Mouse (Mus musculus) limb, embryonic 11.5 days (tissue): Measurements from ENCODE around the gene Gm9821. TPM values are rescaled to one million over a fixed set of nuclear protein-coding genes. Genes with fewer than 3 reads are reported as not detected.

Experiments
- ATAC-seq: fragments of 200-750 bp; cut with Nextera tagmentation; 2 replicates; pipeline ENCODE4 v1.8.0; 2017; ENCODE audit warnings: low read depth; ENCODE audit not compliant: insufficient number of reproducible peaks, low FRiP score, low TSS enrichment
- DNase-seq: peaks from one replicate; pipeline ENCODE4 v3.0.0-alpha.2; 2015; ENCODE audit warnings: low spot score
- H3K27ac ChIP-seq: fragments of 300-500 bp; sonication (generic); replicated peaks from 2 replicates; pipeline ENCODE4 v1.5.1; 2014; ENCODE audit warnings: low read depth, mild to moderate bottlenecking, low read length
- H3K27me3 ChIP-seq: fragments of 300-500 bp; sonication (generic); 2 replicates; pipeline ENCODE4 v1.6.1; 2014; ENCODE audit warnings: mild to moderate bottlenecking, low read length, mixed read lengths; ENCODE audit not compliant: control insufficient read depth, insufficient read depth
- H3K36me3 ChIP-seq: fragments of 300-500 bp; sonication (generic); 2 replicates; pipeline ENCODE4 v1.6.1; 2014; ENCODE audit warnings: mild to moderate bottlenecking, low read length, moderate library complexity, mixed read lengths; ENCODE audit not compliant: control insufficient read depth, insufficient read depth
- H3K4me1 ChIP-seq: fragments of 300-500 bp; sonication (generic); 2 replicates; pipeline ENCODE4 v1.6.1; 2014; ENCODE audit warnings: low read length, mixed read lengths; ENCODE audit not compliant: control insufficient read depth, insufficient read depth
- H3K4me2 ChIP-seq: fragments of 300-500 bp; sonication (generic); 2 replicates; pipeline ENCODE4 v1.6.1; 2014; ENCODE audit warnings: low read depth, mild to moderate bottlenecking, moderate library complexity; ENCODE audit not compliant: severe bottlenecking
- H3K4me3 ChIP-seq: fragments of 300-500 bp; sonication (generic); 2 replicates; pipeline ENCODE4 v1.5.1; 2014; ENCODE audit warnings: low read depth, low read length
- H3K9ac ChIP-seq: fragments of 300-500 bp; sonication (generic); 2 replicates; pipeline ENCODE4 v1.6.1; 2014; ENCODE audit warnings: mild to moderate bottlenecking, low read length
- H3K9me3 ChIP-seq: fragments of 300-500 bp; sonication (generic); 2 replicates; pipeline ENCODE4 v1.6.1; 2016; ENCODE audit warnings: low read length; ENCODE audit not compliant: control insufficient read depth
- WGBS: fragments of 180-500 bp; shearing (Covaris S2); extraction: QIAGEN DNeasy Blood & Tissue Kit; methylation state at CpG from one replicate; pipeline ENCODE4 v1.1.7; 2014; 5-methylcytosine and 5-hydroxymethylcytosine counted together
- polyA plus RNA-seq: library from polyadenylated mRNA; unstranded; fragments of >200 nt; fragmentation: Nextera tagmentation; extraction: Ambion mirVana; gene quantifications from 2 replicates; pipeline ENCODE4 v1.2.1, GENCODE M21; 2014

The Gm9821 gene
- polyA plus RNA-seq, 1 experiment from 2014 or later, result 0.32 TPM

DNA sequence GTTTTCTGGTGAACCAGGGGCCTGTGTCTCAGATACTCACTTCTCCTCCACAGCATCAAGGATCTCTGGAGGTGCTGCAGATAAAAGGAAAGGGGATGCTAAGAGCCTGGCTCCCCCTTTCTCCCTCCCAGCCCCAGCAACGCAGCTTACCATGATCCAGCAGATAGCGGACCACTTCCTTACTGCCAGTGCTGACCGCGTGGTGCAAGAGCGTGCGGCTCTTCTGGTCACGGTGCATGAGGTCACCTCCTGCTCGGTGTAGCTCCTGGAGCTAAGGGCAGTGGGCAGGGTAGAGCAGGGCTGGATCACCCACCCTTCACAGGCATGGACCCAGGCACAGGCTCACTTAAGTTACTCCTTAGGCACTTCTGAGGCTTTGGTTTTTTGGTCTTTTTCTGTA lies 11.5 kb upstream of the Gm9821 start:
- no peak for ATAC-seq
- H3K36me3 ChIP-seq, result peaks cover 28% of the 10 kb centered on the region; the same call in 1 of the 2 replicates
- 57% methylated on average over 8 of the region's 8 CpGs for whole genome bisulfite sequencing
- peaks cover 28% of the 10 kb centered on the region for H3K4me1 ChIP-seq
- no peak overlapping the region; the same call in 1 of the 2 replicates for H3K4me2 ChIP-seq
- H3K4me3 ChIP-seq, result no peak overlapping the region
- H3K9ac ChIP-seq, result no peak overlapping the region
- H3K27me3 ChIP-seq, result no peaks in the 10 kb centered on the region
- peak overlapping the region; percentile 97 for H3K27ac ChIP-seq
- no peaks in the 10 kb centered on the region for H3K9me3 ChIP-seq
- no peak for DNase-seq

GRCm38 (mm10) chr2:91934826-91935525 lies 10.5 kb upstream of the Gm9821 start:
- Histone ChIP-seq H3K9ac (no peak overlapping the region), H3K9me3 (no peaks in the 10 kb centered on the region), H3K4me2 (no peak overlapping the region), H3K4me1 (peaks cover 28% of the 10 kb centered on the region), H3K4me3 (no peak overlapping the region), H3K27me3 (no peaks in the 10 kb centered on the region), H3K36me3 (peaks cover 36% of the 10 kb centered on the region; the same call in 1 of the 2 replicates), H3K27ac (no peak overlapping the region)
- WGBS, result 93% methylated on average over 9 of the region's 9 CpGs
- DNase-seq (no peak), ATAC-seq (no peak)

GRCm38 (mm10) chr2:91936154-91936553 lies 9.3 kb upstream of the Gm9821 start:
- peaks cover 28% of the 10 kb centered on the region for H3K4me1 ChIP-seq
- no peak overlapping the region for H3K9ac ChIP-seq
- no peak overlapping the region for H3K27ac ChIP-seq

GRCm38 (mm10) chr2:91939303-91939935 lies 6.1 kb upstream of the Gm9821 start:
- no peak for DNase-seq
- no peaks in the 10 kb centered on the region for H3K9me3 ChIP-seq
- 82% methylated on average over 15 of the region's 15 CpGs for WGBS
- ATAC-seq, result no peak
- H3K4me1 ChIP-seq, result peaks cover 8% of the 10 kb centered on the region
- no peak overlapping the region for H3K9ac ChIP-seq
- no peak overlapping the region for H3K4me2 ChIP-seq
- H3K36me3 ChIP-seq, result peaks cover 42% of the 10 kb centered on the region; the same call in 1 of the 2 replicates
- H3K27ac ChIP-seq, result no peak overlapping the region
- no peaks in the 10 kb centered on the region for H3K27me3 ChIP-seq
- H3K4me3 ChIP-seq, result no peak overlapping the region

More at GRCm38 (mm10) chr2:91936154-91936553, 9.3 kb upstream of the Gm9821 start:
- ATAC-seq (no peak), DNase-seq (no peak)
- peaks cover 40% of the 10 kb centered on the region; the same call in 1 of the 2 replicates for H3K36me3 ChIP-seq
- H3K9me3 ChIP-seq, result no peaks in the 10 kb centered on the region
- H3K4me2 ChIP-seq, result no peak overlapping the region
- WGBS, result 92% methylated on average over 7 of the region's 7 CpGs
- H3K4me3 ChIP-seq, result no peak overlapping the region
- H3K27me3 ChIP-seq, result no peaks in the 10 kb centered on the region

- no peak overlapping the region for H3K4me2 ChIP-seq
- H3K4me3 ChIP-seq, result no peak overlapping the region
- WGBS, result 80% methylated on average over 6 of the region's 6 CpGs
- H3K9me3 ChIP-seq, result no peaks in the 10 kb centered on the region
- DNase-seq (no peak), ATAC-seq (no peak)
- H3K4me1 ChIP-seq, result peaks cover 5% of the 10 kb centered on the region; the same call in 1 of the 2 replicates
- H3K9ac ChIP-seq, result no peak overlapping the region
- H3K36me3 ChIP-seq, result peaks cover 32% of the 10 kb centered on the region
- no peaks in the 10 kb centered on the region for H3K27me3 ChIP-seq
- H3K27ac ChIP-seq, result no peak overlapping the region
Measured at GRCm38 (mm10) chr2:91942356-91942755, 3.1 kb upstream of the Gm9821 start.

GRCm38 (mm10) chr2:91944170-91944950 lies 1.1 kb upstream of the Gm9821 start:
- Histone ChIP-seq H3K27me3 (no peaks in the 10 kb centered on the region), H3K4me2 (no peak overlapping the region), H3K9ac (no peak overlapping the region), H3K4me3 (no peak overlapping the region), H3K36me3 (peaks cover 15% of the 10 kb centered on the region), H3K9me3 (no peaks in the 10 kb centered on the region), H3K27ac (no peak overlapping the region), H3K4me1 (peaks cover 11% of the 10 kb centered on the region; the same call in 1 of the 2 replicates)
- 47% methylated on average over 13 of the region's 13 CpGs for WGBS
- DNase-seq, result peak; percentile 90
- ATAC-seq, result peak; percentile 41; the same call in 1 of the 2 replicates

- no peak overlapping the region for H3K27ac ChIP-seq
- H3K4me1 ChIP-seq, result peaks cover 23% of the 10 kb centered on the region
- H3K9ac ChIP-seq, result no peak overlapping the region
Measured at GRCm38 (mm10) chr2:91946836-91947235, 1.3 kb downstream of the Gm9821 start.

More at GRCm38 (mm10) chr2:91946836-91947235, 1.3 kb downstream of the Gm9821 start:
- H3K9me3 ChIP-seq, result no peaks in the 10 kb centered on the region
- H3K4me3 ChIP-seq, result no peak overlapping the region
- peaks cover 6% of the 10 kb centered on the region for H3K36me3 ChIP-seq
- no peak for ATAC-seq
- H3K27me3 ChIP-seq, result no peaks in the 10 kb centered on the region
- no peak overlapping the region for H3K4me2 ChIP-seq
- DNase-seq, result no peak
- WGBS, result 86% methylated on average over 6 of the region's 6 CpGs
